Mouse (Mus musculus) forebrain, postnatal 0 days (tissue): ENCODE data around the gene Gm45716. TPM values are rescaled to one million over a fixed set of nuclear protein-coding genes. Genes with fewer than 3 reads are reported as not detected.

ENCODE experiments used
- ATAC-seq: fragments of 200-750 bp; cut with Nextera tagmentation; 2 replicates; pipeline ENCODE4 v1.8.0; 2017; ENCODE audit warnings: mild to moderate bottlenecking, moderate library complexity
- DNase-seq: peaks from one replicate; pipeline ENCODE4 v3.0.0-alpha.2; 2015
- H3K27ac ChIP-seq: fragments of 300-500 bp; sonication (generic); 2 replicates; pipeline ENCODE4 v1.5.1; 2014; ENCODE audit warnings: low read depth, mild to moderate bottlenecking, antibody characterized with exemption, low read length, moderate library complexity, mixed read lengths
- H3K27me3 ChIP-seq: fragments of 300-500 bp; sonication (generic); 2 replicates; pipeline ENCODE4 v1.6.1; 2014; ENCODE audit warnings: mild to moderate bottlenecking, low read length, mixed read lengths; ENCODE audit not compliant: insufficient read depth
- H3K36me3 ChIP-seq: fragments of 300-500 bp; sonication (generic); 2 replicates; pipeline ENCODE4 v1.6.1; 2014; ENCODE audit warnings: mild to moderate bottlenecking, moderate library complexity; ENCODE audit not compliant: insufficient read depth
- H3K4me1 ChIP-seq: fragments of 300-500 bp; sonication (generic); 2 replicates; pipeline ENCODE4 v1.6.1; 2014; ENCODE audit warnings: antibody characterized with exemption; ENCODE audit not compliant: insufficient read depth
- H3K4me2 ChIP-seq: fragments of 300-500 bp; sonication (generic); 2 replicates; pipeline ENCODE4 v1.6.1; 2014; ENCODE audit warnings: low read depth, mild to moderate bottlenecking, moderate library complexity
- H3K4me3 ChIP-seq: fragments of 300-500 bp; sonication (generic); 2 replicates; pipeline ENCODE4 v1.5.1; 2014; ENCODE audit warnings: low read depth, low read length, mixed read lengths
- H3K9ac ChIP-seq: fragments of 300-500 bp; sonication (generic); 2 replicates; pipeline ENCODE4 v1.6.1; 2014; ENCODE audit warnings: mild to moderate bottlenecking
- H3K9me3 ChIP-seq: fragments of 300-500 bp; sonication (generic); 2 replicates; pipeline ENCODE4 v1.6.1; 2016; ENCODE audit warnings: low read length
- CTCF ChIP-seq: sonication (generic); IDR thresholded peaks from 2 replicates; pipeline ENCODE4 v1.5.1; 2016; ENCODE audit warnings: antibody characterized with exemption, control low read depth, low read depth
- WGBS: fragments of 180-500 bp; shearing (Covaris S2); extraction: QIAGEN DNeasy Blood & Tissue Kit; methylation state at CpG from one replicate; pipeline ENCODE4 v1.1.7; 2014; 5-methylcytosine and 5-hydroxymethylcytosine counted together
- polyA plus RNA-seq: library from polyadenylated mRNA; unstranded; fragments of >200 nt; fragmentation: Nextera tagmentation; extraction: Ambion mirVana; gene quantifications from 2 replicates; pipeline ENCODE4 v1.2.1, GENCODE M21; 2015
- total RNA-seq: library from RNA; depleted of rRNA; stranded (reverse); fragments of >200 nt; gene quantifications from 2 replicates; pipeline ENCODE4 v1.2.3, GENCODE M21; 2014

The Gm45716 gene
- total and polyA plus RNA-seq, 2 experiments from 2014 or later = 12.0 to 24.7 TPM

DNA sequence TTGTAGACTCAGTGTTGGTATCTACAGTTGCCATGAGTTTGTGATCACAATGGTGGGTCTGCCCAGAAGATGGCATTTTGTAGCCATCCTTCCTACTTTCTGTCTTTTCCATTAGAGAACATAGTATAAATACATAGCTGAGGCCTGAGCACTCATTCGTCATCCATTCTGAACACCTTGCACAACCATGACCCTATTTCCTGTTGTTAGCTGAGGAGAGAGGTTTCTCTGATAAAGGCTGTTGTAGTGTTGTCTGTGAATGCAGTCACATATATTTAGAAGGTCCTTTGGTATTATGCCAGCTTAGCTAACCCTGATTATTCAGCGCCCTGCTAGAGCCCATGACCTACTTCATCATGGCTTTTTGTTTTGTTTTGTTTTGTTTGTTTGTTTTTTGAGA, 54.4 kb downstream of the Gm45716 start:
- no peak for DNase-seq

DNA sequence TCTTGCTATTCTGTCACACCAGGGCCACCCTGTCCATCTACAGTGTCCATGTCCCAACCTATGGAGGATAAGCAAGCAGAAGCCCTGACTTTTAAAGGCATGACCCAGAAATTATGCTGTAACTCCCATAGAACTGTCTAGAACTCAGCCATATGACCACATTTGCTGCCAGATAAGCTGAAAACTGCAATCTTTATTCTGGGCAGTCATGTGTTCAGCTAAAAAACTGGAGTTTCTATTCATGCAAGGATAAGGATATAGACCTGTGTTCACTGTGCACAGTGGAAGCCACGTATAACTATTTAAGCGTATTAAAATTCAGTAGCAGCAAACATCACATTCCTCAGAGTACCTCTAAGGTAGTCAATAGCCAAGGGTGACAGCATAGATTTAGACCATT, 55.8 kb downstream of the Gm45716 start:
- ATAC-seq = no peak
- Histone ChIP-seq H3K9me3 (no peaks in the 10 kb centered on the region), H3K9ac (no peak overlapping the region), H3K4me3 (no peak overlapping the region), H3K4me2 (no peak overlapping the region), H3K36me3 (no peaks in the 10 kb centered on the region), H3K4me1 (no peaks in the 10 kb centered on the region), H3K27me3 (no peaks in the 10 kb centered on the region), H3K27ac (no peak overlapping the region)
- DNase-seq = no peak
- 94% methylated on average over 2 of the region's 2 CpGs for WGBS
- TF ChIP-seq CTCF = no peak

More for the DNA sequence above, 54.4 kb downstream of the Gm45716 start:
- H3K27ac ChIP-seq = no peak overlapping the region
- H3K9ac ChIP-seq = no peak overlapping the region
- no peak for ATAC-seq
- H3K9me3 ChIP-seq = no peaks in the 10 kb centered on the region
- no peak overlapping the region for H3K4me3 ChIP-seq
- no peaks in the 10 kb centered on the region for H3K36me3 ChIP-seq
- H3K27me3 ChIP-seq = no peaks in the 10 kb centered on the region
- WGBS = 94% methylated on average over 2 of the region's 2 CpGs
- no peak overlapping the region for H3K4me2 ChIP-seq
- H3K4me1 ChIP-seq = no peaks in the 10 kb centered on the region
- TF ChIP-seq CTCF = no peak

DNA sequence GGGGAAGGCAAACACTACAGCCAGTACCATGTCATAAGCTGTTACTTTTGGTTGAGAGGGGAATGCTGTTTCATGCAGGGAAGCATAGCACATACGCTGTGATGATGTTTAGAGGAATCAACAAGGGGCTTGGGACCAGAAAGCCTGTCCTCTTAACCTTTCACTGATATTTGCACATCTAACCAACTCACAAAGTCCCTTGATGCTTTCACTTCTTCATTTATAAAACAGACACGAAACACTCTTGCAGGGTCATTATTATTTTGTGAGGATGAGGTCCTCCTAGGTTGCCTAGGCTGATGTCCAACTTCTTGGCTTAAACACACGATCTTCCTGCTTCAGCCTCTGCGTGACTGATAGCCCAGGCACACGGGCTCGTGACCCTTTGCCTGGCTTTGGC, 58.1 kb downstream of the Gm45716 start:
- 84% methylated on average over 6 of the region's 6 CpGs for WGBS
- Histone ChIP-seq H3K27me3 (no peaks in the 10 kb centered on the region), H3K9ac (no peak overlapping the region), H3K36me3 (no peaks in the 10 kb centered on the region), H3K4me1 (peaks cover 8% of the 10 kb centered on the region; the same call in 1 of the 2 replicates), H3K4me2 (no peak overlapping the region), H3K9me3 (no peaks in the 10 kb centered on the region), H3K4me3 (no peak overlapping the region), H3K27ac (no peak overlapping the region)
- no peak for ATAC-seq
- no peak for TF ChIP-seq CTCF
- DNase-seq = no peak

DNA sequence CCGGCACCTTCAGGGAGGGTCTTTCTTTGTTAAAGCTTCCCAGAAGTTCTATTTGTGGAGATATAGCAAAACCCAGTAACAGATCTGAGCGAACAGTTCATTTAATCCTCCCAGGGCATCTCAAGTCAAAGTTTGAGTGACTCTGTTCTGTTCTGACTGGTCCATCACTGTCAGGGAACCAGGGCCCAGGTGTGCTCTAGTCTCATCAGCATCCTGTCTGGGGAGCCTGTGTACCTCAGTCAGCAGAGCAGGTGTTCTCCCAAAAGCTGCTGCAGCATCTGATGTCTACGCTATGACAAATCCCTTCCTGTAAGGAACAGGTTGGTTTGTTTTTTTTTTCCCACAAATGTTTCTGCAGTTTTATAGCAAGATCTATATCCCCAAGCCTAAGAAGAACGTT, 59.2 kb downstream of the Gm45716 start:
- H3K4me3 ChIP-seq = no peak overlapping the region
- ATAC-seq (no peak), DNase-seq (no peak)
- no peaks in the 10 kb centered on the region for H3K9me3 ChIP-seq
- H3K4me1 ChIP-seq = peaks cover 16% of the 10 kb centered on the region
- H3K36me3 ChIP-seq = no peaks in the 10 kb centered on the region
- no peak overlapping the region for H3K9ac ChIP-seq
- TF ChIP-seq CTCF = no peak
- no peak overlapping the region for H3K4me2 ChIP-seq
- no peak overlapping the region for H3K27ac ChIP-seq
- 82% methylated on average over 4 of the region's 4 CpGs for WGBS
- no peaks in the 10 kb centered on the region for H3K27me3 ChIP-seq

DNA sequence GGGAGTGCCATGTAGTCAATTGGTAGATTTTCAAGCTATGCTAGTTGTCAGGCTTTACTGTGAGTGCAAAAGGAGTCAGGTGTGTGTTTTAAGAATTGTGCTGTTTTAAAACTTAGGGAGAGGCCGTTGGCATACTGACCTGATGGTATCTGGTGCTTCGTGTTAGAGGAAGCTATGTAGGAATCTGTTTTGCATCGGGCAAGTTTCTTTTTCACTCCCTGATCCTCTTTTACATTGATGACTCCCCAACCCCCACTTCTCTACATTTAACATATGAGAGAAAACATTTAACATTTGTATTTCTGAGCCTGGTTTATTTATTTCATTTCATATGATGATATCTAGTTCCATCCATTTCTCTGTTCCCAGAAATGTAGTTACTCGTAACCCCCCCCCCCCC, 60.3 kb downstream of the Gm45716 start:
- Histone ChIP-seq H3K36me3 (no peaks in the 10 kb centered on the region), H3K9ac (no peak overlapping the region), H3K4me3 (no peak overlapping the region), H3K4me2 (no peak overlapping the region), H3K9me3 (no peaks in the 10 kb centered on the region), H3K4me1 (peaks cover 16% of the 10 kb centered on the region), H3K27ac (no peak overlapping the region), H3K27me3 (no peaks in the 10 kb centered on the region)
- 71% methylated on average over 4 of the region's 4 CpGs for WGBS
- DNase-seq (no peak), ATAC-seq (no peak)
- no peak for TF ChIP-seq CTCF

DNA sequence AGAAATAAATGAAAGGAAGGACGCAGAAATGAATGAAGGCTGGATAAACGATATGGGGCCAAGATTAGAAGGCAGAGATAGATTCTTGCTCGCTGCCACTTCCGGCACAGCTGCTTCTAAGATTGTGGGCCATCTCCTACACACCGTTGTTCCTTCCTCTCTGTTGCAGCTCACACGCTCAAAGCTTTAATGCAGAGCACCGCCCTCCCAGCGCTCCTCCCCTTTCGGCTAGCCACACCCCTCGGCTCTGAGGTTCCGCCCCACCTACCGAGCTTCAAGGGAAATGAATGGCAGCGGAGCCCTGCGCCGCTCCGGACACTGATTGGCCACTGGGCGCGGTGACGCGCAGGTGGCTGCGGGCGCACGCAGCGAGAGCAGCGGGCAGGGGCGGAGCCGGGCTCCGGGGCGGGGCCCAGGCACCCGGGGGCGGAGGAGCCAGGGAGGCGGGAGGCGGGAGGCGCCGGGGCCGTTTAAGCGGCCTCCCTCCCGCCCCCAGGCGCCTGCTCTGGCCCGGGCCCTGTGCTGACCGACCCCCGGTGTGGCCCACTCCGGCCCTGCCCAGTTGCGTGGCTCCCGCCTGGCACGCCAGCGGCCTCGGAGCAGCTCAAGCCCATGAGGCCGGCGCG, 61.7 kb downstream of the Gm45716 start, which contains the start of gene Mmd:
Gene Mmd, plus strand, starts transcription at position 432 of the 626 bp plus-strand sequence.
- H3K27me3 ChIP-seq = no peaks in the 10 kb centered on the region
- no peaks in the 10 kb centered on the region for H3K9me3 ChIP-seq
- ATAC-seq = peak; percentile 98
- WGBS = 2% methylated on average over 47 of the region's 51 CpGs
- no peaks in the 10 kb centered on the region for H3K36me3 ChIP-seq
- H3K4me2 ChIP-seq = peak within 1 kb of the TSS; percentile 72
- H3K27ac ChIP-seq = peak within 1 kb of the TSS; percentile 94
- peak; percentile 99 for DNase-seq
- TF ChIP-seq CTCF = peak; percentile 36
- peak within 1 kb of the TSS; percentile 95 for H3K9ac ChIP-seq
- peak within 1 kb of the TSS; percentile 93 for H3K4me3 ChIP-seq
- H3K4me1 ChIP-seq = peaks cover 16% of the 10 kb centered on the region

DNA sequence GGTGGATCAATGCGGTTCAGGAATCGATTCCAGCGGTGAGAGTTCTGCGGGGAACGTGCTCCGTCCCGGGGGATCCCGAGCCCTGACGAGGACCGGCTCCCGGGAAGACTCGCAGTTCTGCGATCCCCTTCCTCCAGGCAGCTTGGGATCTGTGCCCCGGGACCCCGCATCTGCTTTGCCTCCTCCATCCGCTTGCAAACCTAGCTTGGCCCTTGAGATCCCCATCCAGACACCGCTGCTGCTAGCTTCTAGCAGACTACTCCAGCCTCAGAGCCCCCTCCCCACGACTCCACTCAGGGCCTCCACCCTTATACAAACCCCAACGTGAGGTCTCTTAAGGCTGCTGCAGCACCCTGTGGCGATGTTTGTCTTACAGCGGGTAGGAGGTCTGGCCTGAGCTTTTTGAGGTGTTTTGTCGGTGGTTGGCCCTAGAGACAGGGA, 62.2 kb downstream of the Gm45716 start:
- no peak; the same call in 1 of the 2 replicates for ATAC-seq
- DNase-seq = peak; percentile 69
- Histone ChIP-seq H3K4me3 (peak overlapping the region; percentile 93), H3K4me1 (peaks cover 16% of the 10 kb centered on the region), H3K4me2 (peak overlapping the region; percentile 72), H3K27ac (peak overlapping the region; percentile 94), H3K9ac (peak overlapping the region; percentile 95), H3K27me3 (no peaks in the 10 kb centered on the region), H3K9me3 (no peaks in the 10 kb centered on the region), H3K36me3 (no peaks in the 10 kb centered on the region)
- WGBS = under 1% methylated on average over 22 of the region's 22 CpGs
- peak; percentile 2; the same call in 1 of the 2 replicates for TF ChIP-seq CTCF
